Mouse (Mus musculus) liver, adult (tissue): ENCODE results near the gene Slc19a1.

Source experiments
- GATA4 ChIP-seq: IDR thresholded peaks from 2 replicates; pipeline ENCODE4 v1.6.1; 2014; ENCODE audit warnings: mild to moderate bottlenecking, low read length; ENCODE audit not compliant: insufficient replicate concordance

Slc19a1 gene

GRCm38 (mm10) chr10:77099777-77100176 lies 67.7 kb downstream of the Slc19a1 start:
- no peak for TF ChIP-seq GATA4

- no peak for TF ChIP-seq GATA4
These were observed 71.6 kb downstream of the Slc19a1 start for GRCm38 (mm10) chr10:77103689-77104088.

DNA sequence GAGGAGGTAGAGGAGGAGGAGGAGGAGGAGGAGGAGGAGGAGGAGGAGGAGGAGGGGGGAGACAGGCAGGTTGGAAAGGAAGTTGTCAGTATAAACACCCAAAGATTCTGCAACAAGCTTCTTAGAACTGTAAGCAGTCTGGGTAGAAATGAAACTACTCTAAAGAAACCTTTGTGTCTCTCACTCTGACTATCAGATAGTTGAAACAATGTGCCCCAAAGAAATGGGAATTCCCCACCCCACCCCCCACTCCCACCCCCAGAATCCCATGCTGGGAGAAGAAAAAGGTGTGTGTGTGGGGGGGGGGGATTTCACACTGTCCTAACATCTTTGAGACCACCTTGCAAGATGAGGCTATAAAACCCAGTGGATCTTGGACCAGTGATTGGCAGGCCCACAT lies 72.3 kb downstream of the Slc19a1 start:
- no peak for TF ChIP-seq GATA4

DNA sequence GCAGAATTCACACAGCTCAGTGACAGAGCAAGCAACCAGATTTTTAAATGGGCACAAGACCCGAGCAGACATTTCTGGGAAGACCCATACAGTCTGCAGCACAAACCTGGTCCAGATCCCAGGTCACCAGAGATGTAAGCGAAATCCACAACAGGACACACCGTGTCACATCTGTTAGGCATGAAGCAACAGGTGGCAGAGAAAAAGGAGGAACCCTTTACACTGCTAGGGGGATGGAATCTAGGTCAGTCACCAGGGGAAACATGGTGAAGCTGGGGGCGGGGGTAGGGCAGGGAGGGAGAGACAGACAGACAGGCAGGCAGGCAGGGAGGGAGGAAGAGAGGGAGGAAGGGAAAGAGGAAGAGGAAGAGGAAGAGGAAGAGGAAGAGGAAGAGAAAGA lies 76.1 kb downstream of the Slc19a1 start:
- TF ChIP-seq GATA4 = no peak

DNA sequence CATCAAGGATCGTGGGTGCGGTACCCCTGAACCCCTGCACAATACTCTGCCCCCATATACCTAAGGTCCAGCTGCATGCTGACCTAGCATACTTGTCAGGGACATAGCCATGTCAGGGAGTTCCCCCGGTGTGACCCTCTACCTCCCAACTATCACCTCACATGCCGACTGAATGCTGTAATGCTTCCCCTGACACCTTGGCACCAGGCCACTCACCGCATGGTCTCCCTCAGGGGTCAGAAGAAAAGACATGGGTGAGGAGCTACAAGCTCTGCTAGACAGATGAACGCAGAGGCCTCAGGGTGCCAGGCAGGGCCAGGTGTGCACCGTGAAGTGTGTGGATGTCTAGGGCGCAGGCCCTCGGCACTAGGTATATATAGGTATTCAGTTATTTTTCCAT lies 78.0 kb downstream of the Slc19a1 start:
- TF ChIP-seq GATA4 = no peak
